Mouse (Mus musculus) urinary bladder, postnatal 25 days (tissue): ENCODE results near the gene Lrrc17.
"Not testable (repeated sequence)": the region's sequence is repeated elsewhere in the genome, so short reads cannot be mapped to it uniquely, and the experiment has no call there.

Source experiments
- DNase-seq: peaks from one replicate; pipeline ENCODE4 v3.0.0; 2022; ENCODE audit warnings: low spot score

Lrrc17 gene

GRCm38 (mm10) chr5:21608311-21609304 is 65.2 kb downstream of the Lrrc17 start:
- DNase-seq = no peak

GRCm38 (mm10) chr5:21610996-21611395 is 67.6 kb downstream of the Lrrc17 start:
- DNase-seq = no peak

DNA sequence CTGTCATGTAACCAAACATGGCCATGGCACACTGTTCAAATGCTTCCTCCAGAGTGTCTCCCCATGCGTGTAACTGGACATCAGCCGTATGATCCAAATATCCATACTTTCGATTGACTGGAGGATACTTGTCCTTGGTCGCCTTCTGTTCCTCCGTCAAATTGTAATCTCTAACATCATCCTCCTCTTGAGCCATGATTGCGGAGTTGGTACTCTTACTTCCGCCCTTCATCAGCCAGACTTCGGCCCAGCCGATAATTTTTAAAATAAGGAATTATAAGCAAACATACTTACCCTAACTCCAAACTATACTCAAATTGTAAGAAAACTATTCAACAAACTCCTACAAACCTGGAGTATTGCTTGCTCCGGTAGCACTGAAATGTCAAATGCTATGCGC is 70.9 kb downstream of the Lrrc17 start:
- DNase-seq = not testable (repeated sequence)

DNA sequence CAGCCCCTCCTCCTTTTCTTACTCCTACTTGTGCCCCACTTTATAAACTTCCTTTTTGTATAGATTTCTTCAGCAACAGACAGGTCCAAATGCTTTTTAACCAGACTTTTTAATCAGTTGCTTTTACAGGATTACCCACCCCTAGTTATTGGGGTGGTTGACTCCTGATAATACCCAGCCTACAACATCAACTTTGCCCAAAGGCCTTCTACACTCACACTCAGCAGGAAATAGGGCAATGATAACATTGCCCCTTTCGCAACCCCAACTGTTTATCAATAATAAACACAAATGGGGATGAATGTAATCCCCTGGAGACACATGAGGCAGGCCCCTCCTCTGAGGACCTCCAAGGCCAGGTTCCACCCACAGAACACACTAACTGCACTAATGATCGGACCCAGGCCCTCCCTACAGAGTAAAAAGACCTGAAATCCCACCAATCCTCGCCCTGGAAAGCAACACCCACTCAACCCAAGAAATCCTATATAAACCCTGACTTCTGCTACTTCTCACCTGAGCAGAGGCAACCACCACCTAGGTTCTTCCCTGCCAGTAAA is 73.2 kb downstream of the Lrrc17 start:
- DNase-seq = no peak
